Mouse (Mus musculus): ENCODE data around the gene Soat2.

Gene Soat2

DNA sequence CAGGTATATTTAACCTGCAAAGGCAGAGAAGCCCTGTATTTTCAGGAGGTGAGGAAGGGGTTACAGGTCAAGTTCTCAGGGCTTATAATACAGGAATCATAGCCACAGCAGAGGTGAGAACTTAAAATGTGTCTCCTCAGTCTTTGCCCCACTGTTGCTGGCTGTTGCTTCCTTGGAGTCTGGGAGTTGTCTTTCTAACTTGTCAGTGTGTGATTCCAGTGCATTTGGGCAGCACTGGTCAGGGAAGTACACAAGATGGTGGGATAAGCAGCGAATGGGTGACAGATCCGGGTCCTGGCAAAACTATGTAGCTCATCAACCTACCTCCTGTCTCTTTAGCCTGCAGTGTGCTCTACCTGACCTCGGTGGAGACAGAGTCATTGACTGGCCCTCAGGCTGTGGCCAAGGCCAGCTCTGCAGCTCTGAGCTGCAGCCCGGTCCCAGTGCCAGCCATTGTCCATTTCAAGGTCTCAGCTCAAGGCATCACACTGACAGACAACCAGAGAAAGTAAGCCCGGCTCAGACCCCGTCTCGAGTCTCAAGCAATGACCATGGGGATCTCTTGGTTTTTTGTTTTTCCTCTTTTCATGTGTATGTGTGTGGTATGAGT is 35.6 kb upstream of the Soat2 start:
- DNase-seq, result no peak

DNA sequence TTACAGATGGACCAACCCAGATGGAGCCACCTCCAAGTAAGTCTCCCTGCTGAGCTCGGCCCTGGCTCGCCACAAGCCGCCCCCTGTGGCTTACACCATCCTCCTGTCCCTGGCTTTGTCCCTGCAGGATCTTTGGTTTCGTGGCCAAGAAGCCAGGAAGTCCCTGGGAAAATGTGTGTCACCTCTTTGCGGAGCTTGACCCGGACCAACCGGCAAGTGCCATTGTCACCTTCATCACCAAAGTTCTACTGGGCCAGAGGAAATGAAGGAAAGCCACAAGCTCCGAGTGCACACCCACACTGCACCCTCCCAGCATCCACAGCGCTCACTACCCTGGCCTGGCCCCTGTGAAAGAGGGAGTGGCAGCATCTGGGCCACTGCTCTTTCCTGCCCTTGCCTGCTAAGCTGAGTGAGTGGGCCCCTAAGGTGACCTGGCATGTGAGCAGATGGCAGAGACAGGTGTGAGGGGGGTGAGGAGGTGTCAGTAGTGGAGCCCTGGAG is 34.5 kb upstream of the Soat2 start:
- DNase-seq, result no peak

GRCm38 (mm10) chr15:102116753-102117415 is 33.4 kb upstream of the Soat2 start:
- no peak for DNase-seq

GRCm38 (mm10) chr15:102117461-102118443 is 32.6 kb upstream of the Soat2 start:
- DNase-seq, result no peak

DNA sequence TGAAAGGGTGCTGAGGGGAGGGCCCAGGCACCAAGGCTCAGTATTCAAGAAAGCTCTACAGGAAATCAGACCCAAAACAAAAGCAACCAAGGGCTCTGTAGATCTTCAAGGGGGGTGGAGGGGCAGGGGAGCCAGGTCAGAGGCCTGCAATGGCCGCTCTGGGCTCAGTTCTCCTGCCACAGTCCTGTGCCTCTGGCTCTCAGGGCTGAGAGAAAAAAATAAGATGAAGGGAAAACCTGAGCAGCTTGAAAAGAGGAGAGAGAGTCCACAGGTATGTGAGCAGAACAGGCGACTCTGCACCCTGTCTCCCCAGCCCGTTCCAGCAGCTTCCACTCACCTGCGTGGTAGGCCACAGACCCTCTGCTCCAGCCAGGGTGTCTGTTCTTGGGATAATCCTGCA is 31.7 kb upstream of the Soat2 start:
- DNase-seq, result no peak

DNA sequence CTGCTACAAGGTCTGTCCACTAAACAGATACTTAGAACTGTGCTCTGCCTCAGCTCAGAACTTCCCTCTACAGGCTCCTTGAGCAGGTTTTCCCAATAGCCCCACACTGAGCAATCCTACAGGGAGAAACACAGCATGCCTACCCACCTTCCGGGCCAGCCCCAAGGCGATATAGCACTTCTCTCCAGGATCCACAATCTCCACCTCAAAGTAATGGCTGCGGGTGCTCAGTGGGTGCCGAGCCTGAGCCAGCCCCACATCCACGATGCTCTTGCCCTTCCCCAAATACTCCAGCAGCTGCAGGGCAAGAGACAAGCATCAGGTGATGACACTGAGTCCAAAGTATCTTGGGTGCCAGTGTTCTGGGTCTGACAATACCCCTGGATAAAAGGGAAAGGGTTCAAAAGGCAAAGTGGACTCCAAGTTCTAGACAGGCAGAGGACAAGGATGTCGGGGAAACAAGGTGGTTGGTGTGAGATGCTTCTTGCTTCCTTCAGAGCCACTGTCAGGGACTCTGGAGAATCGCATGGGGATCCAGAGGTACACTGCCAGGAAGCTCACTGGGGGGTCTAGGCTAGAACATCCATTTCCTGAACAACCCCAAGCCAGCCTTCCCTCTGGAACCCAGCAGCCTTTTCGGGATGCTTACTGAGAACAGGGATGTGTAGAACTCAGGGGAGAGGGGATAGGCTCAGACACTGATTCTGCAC is 31.1 kb upstream of the Soat2 start:
- DNase-seq, result no peak

- DNase-seq, result peak; percentile 82
These were observed 30.5 kb upstream of the Soat2 start for GRCm38 (mm10) chr15:102119831-102120170.

DNA sequence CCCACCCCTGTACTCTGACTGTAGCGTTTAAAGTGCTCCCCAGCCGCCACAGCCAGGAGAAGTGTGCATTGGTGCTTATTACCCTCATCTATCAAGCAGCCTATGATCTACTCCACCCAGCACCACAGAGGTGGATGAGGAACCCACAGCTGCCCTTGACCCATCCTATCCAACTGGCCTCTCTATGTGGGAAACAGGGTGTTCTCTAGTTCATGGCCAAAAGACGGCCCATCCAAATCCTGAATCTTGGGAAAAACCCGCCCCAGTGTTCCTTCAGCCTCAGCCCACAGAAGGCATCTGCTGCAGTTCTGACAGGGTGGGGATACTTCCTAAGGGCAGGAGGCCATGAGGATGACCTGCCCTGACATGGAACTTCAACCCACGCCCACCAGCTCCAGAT is 29.8 kb upstream of the Soat2 start:
- DNase-seq, result no peak

DNA sequence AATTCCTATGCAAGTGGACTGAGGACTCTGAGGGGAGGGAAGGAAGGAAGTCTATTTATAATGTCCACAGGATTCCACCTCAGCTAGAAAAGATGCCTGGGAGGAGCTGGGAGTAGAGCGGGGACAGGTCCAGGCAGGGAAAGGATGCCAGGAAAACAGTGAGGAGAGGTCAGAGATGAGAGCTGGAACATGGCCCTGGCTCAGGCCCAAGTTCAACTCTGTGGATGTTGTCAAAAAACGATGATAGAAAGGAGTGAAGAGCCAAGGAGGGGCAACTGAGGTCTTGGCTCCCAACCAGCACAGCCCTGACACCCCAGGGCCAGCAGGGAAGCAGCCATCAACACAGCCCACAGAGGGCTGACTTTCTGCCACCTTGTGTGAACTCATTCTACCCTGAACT is 24.0 kb upstream of the Soat2 start:
- no peak for DNase-seq

DNA sequence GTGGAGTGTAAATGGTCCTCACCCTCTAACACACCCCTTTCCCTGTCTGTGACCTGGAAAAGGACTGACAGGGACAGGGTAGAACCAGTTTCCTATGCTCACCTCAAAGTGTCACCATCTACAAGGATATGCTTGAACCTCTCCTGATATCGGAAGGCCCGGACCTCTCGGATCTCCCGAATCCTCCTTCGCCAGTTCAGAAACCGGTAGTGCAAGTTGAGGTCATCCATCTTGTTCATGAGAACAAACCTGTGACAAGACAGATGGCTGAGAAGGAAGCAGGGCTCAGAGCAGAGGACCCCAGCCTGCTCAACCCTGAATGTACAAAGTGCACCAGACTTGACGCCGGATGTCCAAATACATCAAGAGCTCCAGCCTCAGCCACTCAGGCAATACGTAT is 17.0 kb upstream of the Soat2 start:
- DNase-seq, result no peak

GRCm38 (mm10) chr15:102134709-102135108 is 15.6 kb upstream of the Soat2 start:
- no peak for DNase-seq

- no peak for DNase-seq
These were observed 14.7 kb upstream of the Soat2 start for GRCm38 (mm10) chr15:102135522-102136128.

GRCm38 (mm10) chr15:102136129-102136758 is 14.1 kb upstream of the Soat2 start, which contains the start of gene Spryd3:
Gene Spryd3 (minus strand): TSS chr15:102136234.
- DNase-seq, result peak; percentile 98

- no peak for DNase-seq
These were observed 9.2 kb upstream of the Soat2 start for GRCm38 (mm10) chr15:102141120-102141519.

GRCm38 (mm10) chr15:102142914-102143912 is 7.1 kb upstream of the Soat2 start:
- DNase-seq, result no peak

DNA sequence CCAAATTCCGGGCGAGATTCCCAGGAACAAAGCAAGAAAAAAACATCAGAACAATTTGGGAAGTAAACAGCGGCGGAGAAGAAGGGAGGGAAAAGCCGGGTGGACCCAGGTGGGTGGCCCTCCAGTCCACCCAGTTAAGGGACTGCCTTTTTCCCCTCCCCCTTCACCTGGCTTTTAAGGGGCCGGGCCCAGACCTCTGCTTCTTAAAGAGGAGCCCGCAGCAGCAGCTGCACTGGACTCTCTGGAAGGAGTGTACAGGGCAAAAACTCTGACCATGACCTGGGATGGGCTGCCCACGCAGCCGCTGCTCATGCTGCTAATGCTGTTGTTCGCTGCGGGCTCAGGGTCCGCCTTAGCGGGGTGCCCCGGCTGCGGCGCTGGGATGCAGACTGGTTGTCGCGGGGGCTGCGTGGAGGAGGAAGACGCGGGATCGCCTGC is 6.0 kb upstream of the Soat2 start, which contains the start of gene Igfbp6:
Igfbp6 (plus strand) TSS at position 89 of the 438 bp plus-strand sequence.
- DNase-seq, result no peak

GRCm38 (mm10) chr15:102144726-102145125 is 5.6 kb upstream of the Soat2 start:
- no peak for DNase-seq

GRCm38 (mm10) chr15:102145330-102145729 is 5.0 kb upstream of the Soat2 start:
- DNase-seq, result no peak

- DNase-seq, result no peak
These were observed 4.2 kb upstream of the Soat2 start for GRCm38 (mm10) chr15:102146089-102146488.

DNA sequence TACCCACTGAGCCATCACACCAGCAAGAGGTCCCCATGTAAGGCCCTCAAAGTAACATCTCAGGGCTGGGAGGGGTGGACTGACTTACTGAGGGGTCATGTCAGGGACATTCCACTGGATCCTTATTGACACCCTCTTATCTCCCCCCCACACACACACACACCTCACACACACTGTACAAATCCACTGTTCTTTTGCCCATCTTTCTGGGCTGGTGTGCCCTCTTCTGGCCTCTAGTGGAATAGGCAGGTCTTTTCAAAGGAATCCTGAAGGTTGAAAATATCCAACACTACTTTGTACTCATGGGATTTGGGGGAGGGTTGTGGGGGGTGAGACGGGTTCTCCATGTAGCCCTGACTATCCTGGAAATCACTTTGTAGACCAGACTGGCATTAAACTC is 3.4 kb upstream of the Soat2 start:
- DNase-seq, result peak; percentile 47

Data from cerebellum, adult 11 months (tissue).